Mouse (Mus musculus): Measurements from ENCODE around the gene Sesn3. TPM values are rescaled to one million over a fixed set of nuclear protein-coding genes. Genes with fewer than 3 reads are reported as not detected.

The Sesn3 gene
- total and polyA plus RNA-seq, 2 experiments from 2014 or later, result 16.3 to 40.5 TPM

- H3K27me3 ChIP-seq (ENCODE audit: insufficient read depth, low read length), result no peaks in the 10 kb centered on the region
- H3K36me3 ChIP-seq (ENCODE audit: insufficient read depth), result no peaks in the 10 kb centered on the region
- H3K9ac ChIP-seq, result peak overlapping the region; percentile 86
- 1% methylated on average over 75 of the region's 76 CpGs for WGBS
- H3K4me3 ChIP-seq (ENCODE audit: low read depth, low read length), result peak overlapping the region; percentile 60
- no peak for TF ChIP-seq CTCF (IDR thresholded peaks at IDR 0.05; ENCODE audit: low read depth)
- peaks cover 6% of the 10 kb centered on the region for H3K4me1 ChIP-seq (ENCODE audit: insufficient read depth)
- peak overlapping the region; percentile 85 for H3K27ac ChIP-seq (ENCODE audit: low read depth, low read length)
- ATAC-seq (peak; percentile 91), DNase-seq (peak; percentile 81)
- H3K4me2 ChIP-seq (ENCODE audit: low read depth), result peak overlapping the region; percentile 91
- H3K9me3 ChIP-seq (ENCODE audit: low read length), result no peaks in the 10 kb centered on the region
Measured at GRCm38 (mm10) chr9:14380386-14381285, 105.8 kb downstream of the Sesn3 start.

- TF ChIP-seq CTCF (IDR thresholded peaks at IDR 0.05; ENCODE audit: low read depth), result no peak
- Histone ChIP-seq H3K36me3 (ENCODE audit: insufficient read depth) (no peaks in the 10 kb centered on the region), H3K9ac (peak within 1 kb of the TSS; percentile 86), H3K4me2 (ENCODE audit: low read depth) (peak within 1 kb of the TSS; percentile 91), H3K27me3 (ENCODE audit: insufficient read depth, low read length) (no peaks in the 10 kb centered on the region), H3K4me1 (ENCODE audit: insufficient read depth) (peaks cover 6% of the 10 kb centered on the region), H3K9me3 (ENCODE audit: low read length) (no peaks in the 10 kb centered on the region), H3K27ac (ENCODE audit: low read depth, low read length) (peak within 1 kb of the TSS; percentile 85), H3K4me3 (ENCODE audit: low read depth, low read length) (peak within 1 kb of the TSS; percentile 60)
- DNase-seq (peak; percentile 31), ATAC-seq (no peak; the same call in 1 of the 2 replicates)
- WGBS, result 2% methylated on average over 8 of the region's 8 CpGs
Measured at GRCm38 (mm10) chr9:14381353-14382055, 106.6 kb downstream of the Sesn3 start, which contains the start of gene Endod1. TSS of gene Endod1 (minus strand) at chr9:14381507.

- no peak for DNase-seq
Measured at GRCm38 (mm10) chr9:14382256-14382791, 107.5 kb downstream of the Sesn3 start.

More at GRCm38 (mm10) chr9:14382256-14382791, 107.5 kb downstream of the Sesn3 start:
- Histone ChIP-seq H3K27ac (ENCODE audit: low read depth, low read length) (no peak overlapping the region), H3K9ac (no peak overlapping the region), H3K27me3 (ENCODE audit: insufficient read depth, low read length) (no peaks in the 10 kb centered on the region), H3K4me1 (ENCODE audit: insufficient read depth) (peaks cover 6% of the 10 kb centered on the region), H3K36me3 (ENCODE audit: insufficient read depth) (no peaks in the 10 kb centered on the region), H3K9me3 (ENCODE audit: low read length) (no peaks in the 10 kb centered on the region), H3K4me2 (ENCODE audit: low read depth) (no peak overlapping the region), H3K4me3 (ENCODE audit: low read depth, low read length) (no peak overlapping the region)
- 74% methylated on average over 5 of the region's 5 CpGs for WGBS
- ATAC-seq, result no peak
- no peak for TF ChIP-seq CTCF (IDR thresholded peaks at IDR 0.05; ENCODE audit: low read depth)

Other genes starting within 250 kb of the Sesn3 start
- gene Endod1, start 106.4 kb downstream of the Sesn3 start, total RNA-seq (2014; rRNA removed), result 35.7 and 38.6 TPM in 2 replicates
- 14.8 and 23.6 TPM in 2 replicates for gene Endod1, start 106.4 kb downstream of the Sesn3 start, polyA plus RNA-seq (2015; fragmentation: Nextera tagmentation; extraction: Ambion mirVana)
- gene Kdm4d, start 225.4 kb downstream of the Sesn3 start, total RNA-seq (2014; rRNA removed), result 1.4 and 2.4 TPM in 2 replicates
- gene Kdm4d, start 225.4 kb downstream of the Sesn3 start, polyA plus RNA-seq (2015; fragmentation: Nextera tagmentation; extraction: Ambion mirVana), result 1.2 and 1.3 TPM in 2 replicates
- 71.9 and 97.0 TPM in 2 replicates for gene Cwc15, start 225.6 kb downstream of the Sesn3 start, total RNA-seq (2014; rRNA removed)
- gene Cwc15, start 225.6 kb downstream of the Sesn3 start, polyA plus RNA-seq (2015; fragmentation: Nextera tagmentation; extraction: Ambion mirVana), result 154 and 173 TPM in 2 replicates